Mouse (Mus musculus) left cerebral cortex, postnatal 14 days (tissue): ENCODE data around the gene Tpp2. TPM values are rescaled to one million over a fixed set of nuclear protein-coding genes. Genes with fewer than 3 reads are reported as not detected.
"Not testable (repeated sequence)": the region's sequence is repeated elsewhere in the genome, so short reads cannot be mapped to it uniquely, and the experiment has no call there.

ENCODE experiments used
- DNase-seq, 2 experiments: peaks; one replicate each; pipeline ENCODE4 v3.0.0; 2021 to 2022; ENCODE audit warnings: low spot score in 2 of 2, mixed read lengths in 1 of 2
- intact Hi-C: fragments of 180-260 bp; cut with DNase I; formaldehyde crosslinking; loops from one replicate; pipeline ENCODE4 v1.15.1; 2025
- microRNA-seq, 2 experiments: library from miRNA; unstranded; fragments of <30 nt; microRNA quantifications; one replicate each; pipeline ENCODE4 v1.2.0; 2022
- total RNA-seq, 2 experiments: library from RNA; stranded (reverse); gene quantifications; 2 replicates each; pipeline ENCODE4 v1.2.3; 2021

The Tpp2 gene
- total RNA-seq, 2 experiments from 2014 or later: 53.2 to 55.4 TPM

- no peak for DNase-seq
- intact Hi-C loops: no loop called here
Measured at GRCm38 (mm10) chr1:43996914-43997589, 63.6 kb downstream of the Tpp2 start.

GRCm38 (mm10) chr1:44004513-44004912 is 71.1 kb downstream of the Tpp2 start:
- no peak for DNase-seq
- intact Hi-C loops: no loop called here

GRCm38 (mm10) chr1:44015556-44015955 is 82.1 kb downstream of the Tpp2 start:
- no peak for DNase-seq
- intact Hi-C loops: no loop called here

- intact Hi-C loops: no loop called here
- no peak for DNase-seq
Measured at GRCm38 (mm10) chr1:44019934-44020333, 86.5 kb downstream of the Tpp2 start, which contains the start of gene Mettl21c. Gene Mettl21c (minus strand): TSS chr1:44020034.

- intact Hi-C loops: no loop called here
- DNase-seq: no peak
Measured at GRCm38 (mm10) chr1:44022656-44023055, 89.2 kb downstream of the Tpp2 start.

GRCm38 (mm10) chr1:44027651-44028050 is 94.2 kb downstream of the Tpp2 start:
- DNase-seq: no peak
- intact Hi-C loops: no loop called here

- intact Hi-C loops: no loop called here
- no peak for DNase-seq
Measured at GRCm38 (mm10) chr1:44032213-44032612, 98.8 kb downstream of the Tpp2 start.

- intact Hi-C loops: no loop called here
- DNase-seq: no peak
Measured at GRCm38 (mm10) chr1:44032948-44033347, 99.5 kb downstream of the Tpp2 start.

- DNase-seq: peak; percentile 66 to 73
- intact Hi-C loops: loop anchor here (10.0 kb wide), 1 partner anchor 147 kb away; no protein-coding TSS in a partner anchor
Measured at GRCm38 (mm10) chr1:44041797-44042554, 108.5 kb downstream of the Tpp2 start.

- no peak for DNase-seq
- intact Hi-C loops: loop anchor here (10.0 kb wide), 1 partner anchor 148 kb away; no protein-coding TSS in a partner anchor
Measured at GRCm38 (mm10) chr1:44042555-44042915, 109.1 kb downstream of the Tpp2 start.

- intact Hi-C loops: loop anchor here (10.0 kb wide), 1 partner anchor 151 kb away; no protein-coding TSS in a partner anchor
- DNase-seq: not testable (repeated sequence)
Measured at GRCm38 (mm10) chr1:44045689-44046088, 112.2 kb downstream of the Tpp2 start.

GRCm38 (mm10) chr1:44046556-44046955 is 113.1 kb downstream of the Tpp2 start:
- DNase-seq: no peak
- intact Hi-C loops: loop anchor here (10.0 kb wide), 1 partner anchor 152 kb away; no protein-coding TSS in a partner anchor

Small RNA genes lying within 50 kb of the gene (microRNA-seq; reads per million reads assigned to microRNA genes)
- 0 reads per million in 2 experiments for gene Gm24180

Other genes with a start within 250 kb of the Tpp2 start
- gene 1500015O10Rik, start 203.0 kb upstream of the Tpp2 start, total RNA-seq: 1 to 10 TPM; 5.0 to 5.5 TPM
- gene Uxs1, start 105.8 kb upstream of the Tpp2 start, total RNA-seq: 10 to 100 TPM; 36.3 to 38.2 TPM
- not detected for gene Mettl21c, start 86.4 kb downstream of the Tpp2 start, total RNA-seq
- gene Gm8251, start 128.3 kb downstream of the Tpp2 start, total RNA-seq: not detected
- gene Tex30, start 168.8 kb downstream of the Tpp2 start, total RNA-seq: 10 to 100 TPM in 1 of 2 experiments, 1 to 10 TPM in 1; 7.0 to 10.6 TPM
- gene Kdelc1, start 185.2 kb downstream of the Tpp2 start, total RNA-seq: 10 to 100 TPM; 10.4 to 10.5 TPM
- 10 to 100 TPM; 38.5 to 39.3 TPM for gene Bivm, start 185.3 kb downstream of the Tpp2 start, total RNA-seq
- gene Ercc5, start 214.1 kb downstream of the Tpp2 start, total RNA-seq: 10 to 100 TPM; 19.4 to 23.0 TPM